Mouse (Mus musculus) stomach, postnatal 0 days (tissue): ENCODE results near the gene Tnni2.

ENCODE experiments used
- CTCF ChIP-seq: IDR thresholded peaks from 2 replicates; pipeline ENCODE4 v1.5.1; 2016; ENCODE audit warnings: antibody characterized with exemption, low read depth, mild to moderate bottlenecking, moderate library complexity
- EP300 ChIP-seq: optimal IDR thresholded peaks from 2 replicates; pipeline ENCODE3; 2016; ENCODE audit warnings: antibody characterized with exemption

DNA sequence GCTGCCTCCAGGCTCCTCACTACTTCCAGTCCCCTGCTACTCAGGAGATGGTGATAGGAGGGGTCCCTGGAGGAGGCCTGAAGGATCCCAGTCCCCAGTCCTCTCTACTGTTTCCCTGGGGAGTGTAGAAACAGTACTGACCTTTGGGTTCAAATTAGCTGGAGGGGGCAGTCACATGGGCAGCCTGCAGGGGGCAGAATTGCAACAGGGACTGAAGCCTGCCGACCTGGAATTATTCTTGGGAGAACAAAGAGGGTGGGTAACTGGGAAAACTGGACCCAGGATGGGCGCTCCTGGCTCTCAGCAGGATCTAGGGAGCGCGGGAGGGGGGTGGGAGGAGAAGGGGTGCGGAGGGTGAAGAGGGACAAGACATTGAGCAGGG is 39.6 kb downstream of the Tnni2 start:
- peak; percentile 83 for TF ChIP-seq CTCF
- no peak for TF ChIP-seq EP300
